ENCODE assay signal across 14 mouse cellular contexts in genomic region chr9:103594423-103595189, GRCm38 (mm10).
DNase-seq lines count a peak whose midpoint lies in the region; ATAC-seq and TF ChIP-seq lines count a peak whose summit lies in the region.
"Had no signal": no experiment of that assay in that cellular context is flagged by ENCODE, and none has a peak within 500 bp of the region (broad histone marks: within the 10 kb centered on the region; RNA-seq: fewer than 3 reads in every experiment).

No protein-coding gene starts in this region.

- H3K9ac ChIP-seq in hindbrain, embryonic 13.5 days: no peak overlapping the region
- no peak overlapping the region for H3K9ac ChIP-seq in midbrain, embryonic 14.5 days (replicated peaks; ENCODE audit: low read length)
- no peak overlapping the region for H3K9ac ChIP-seq in stomach, postnatal 0 days (ENCODE audit: low read length)
- H3K9ac ChIP-seq: embryonic facial prominence, embryonic 12.5 days; heart, embryonic 13.5 days; limb, embryonic 13.5 days had no signal

- H3K4me1 ChIP-seq in hindbrain, embryonic 13.5 days (replicated peaks): peaks cover 31% of the 10 kb centered on the region
- peaks cover 34% of the 10 kb centered on the region for H3K4me1 ChIP-seq in midbrain, embryonic 14.5 days (ENCODE audit: control insufficient read depth, insufficient read depth, low read length)
- H3K4me1 ChIP-seq in stomach, postnatal 0 days (replicated peaks; ENCODE audit: control insufficient read depth, insufficient read depth): no peaks in the 10 kb centered on the region
- H3K4me1 ChIP-seq: embryonic facial prominence, embryonic 12.5 days; limb, embryonic 13.5 days had no signal

- TF ChIP-seq EP300 in stomach, postnatal 0 days (optimal IDR thresholded peaks at IDR 0.05): no peak

- no peaks in the 10 kb centered on the region for H3K27me3 ChIP-seq in hindbrain, embryonic 13.5 days
- H3K27me3 ChIP-seq in midbrain, embryonic 14.5 days (ENCODE audit: control insufficient read depth, insufficient read depth, low read length): no peaks in the 10 kb centered on the region
- H3K27me3 ChIP-seq in stomach, postnatal 0 days (ENCODE audit: control insufficient read depth, insufficient read depth, low read length): no peaks in the 10 kb centered on the region
- H3K27me3 ChIP-seq: embryonic facial prominence, embryonic 12.5 days; heart, embryonic 13.5 days; limb, embryonic 13.5 days had no signal

- WGBS in hindbrain, embryonic 13.5 days: 76% methylated on average over 7 of the region's 7 CpGs
- WGBS in midbrain, embryonic 14.5 days: 75% methylated on average over 7 of the region's 7 CpGs
- WGBS in stomach, postnatal 0 days: 73% methylated on average over 7 of the region's 7 CpGs

- H3K9me3 ChIP-seq in hindbrain, embryonic 13.5 days: no peaks in the 10 kb centered on the region
- no peaks in the 10 kb centered on the region for H3K9me3 ChIP-seq in midbrain, embryonic 14.5 days (ENCODE audit: control insufficient read depth, low read length)
- H3K9me3 ChIP-seq in stomach, postnatal 0 days (ENCODE audit: control insufficient read depth, low read length): no peaks in the 10 kb centered on the region
- H3K9me3 ChIP-seq: embryonic facial prominence, embryonic 12.5 days; heart, embryonic 13.5 days; limb, embryonic 13.5 days had no signal

- peak; percentile 61 for DNase-seq in brain, adult 2 months (ENCODE audit: low read depth, low spot score)
- peak; percentile 31 for DNase-seq in brain, embryonic 14.5 days (ENCODE audit: low read depth)
- no peak for DNase-seq in midbrain, embryonic 14.5 days
- DNase-seq in stomach, postnatal 0 days (ENCODE audit: low spot score): no peak
- no peak for DNase-seq in adrenal gland, adult 2 months
- no peak for DNase-seq in right cerebral cortex, postnatal 10 days (ENCODE audit: low spot score in 2 of 2)
- DNase-seq: gastrocnemius, postnatal 25 days; kidney, adult 9 months; lung, postnatal 4 days; thymus, postnatal 25 days had no signal

- peak overlapping the region; percentile 86 for H3K27ac ChIP-seq in hindbrain, embryonic 13.5 days
- peak overlapping the region; percentile 86 for H3K27ac ChIP-seq in midbrain, embryonic 14.5 days (replicated peaks; ENCODE audit: low read depth, low read length)
- no peak overlapping the region for H3K27ac ChIP-seq in stomach, postnatal 0 days (replicated peaks)
- H3K27ac ChIP-seq: embryonic facial prominence, embryonic 12.5 days; limb, embryonic 13.5 days had no signal

- TF ChIP-seq POLR2A in brain, embryonic 14.5 days (IDR thresholded peaks at IDR 0.05; ENCODE audit: borderline replicate concordance, extremely low read depth, insufficient read depth, insufficient read length, poor library complexity, severe bottlenecking): no peak

- no peaks in the 10 kb centered on the region for H3K36me3 ChIP-seq in hindbrain, embryonic 13.5 days
- H3K36me3 ChIP-seq in midbrain, embryonic 14.5 days (ENCODE audit: control insufficient read depth, insufficient read depth, low read length): no peaks in the 10 kb centered on the region
- H3K36me3 ChIP-seq in stomach, postnatal 0 days (ENCODE audit: control insufficient read depth, insufficient read depth, low read length): no peaks in the 10 kb centered on the region
- H3K36me3 ChIP-seq: embryonic facial prominence, embryonic 12.5 days; limb, embryonic 13.5 days had no signal

- H3K4me3 ChIP-seq in hindbrain, embryonic 13.5 days: no peak overlapping the region
- H3K4me3 ChIP-seq in midbrain, embryonic 14.5 days (replicated peaks; ENCODE audit: low read depth, low read length): no peak overlapping the region
- H3K4me3 ChIP-seq in stomach, postnatal 0 days (ENCODE audit: low read depth, low read length): no peak overlapping the region
- H3K4me3 ChIP-seq: embryonic facial prominence, embryonic 12.5 days; heart, embryonic 13.5 days; limb, embryonic 13.5 days had no signal

- ATAC-seq in hindbrain, embryonic 13.5 days (ENCODE audit: low FRiP score): peak; percentile 39; the same call in 1 of the 2 replicates
- no peak for ATAC-seq in midbrain, embryonic 14.5 days (ENCODE audit: low FRiP score, low TSS enrichment)
- no peak for ATAC-seq in stomach, postnatal 0 days (ENCODE audit: low FRiP score, low TSS enrichment)

- no peak for TF ChIP-seq CTCF in brain, embryonic 14.5 days (IDR thresholded peaks at IDR 0.05; ENCODE audit: borderline replicate concordance, extremely low read depth, insufficient read depth, insufficient read length)
- TF ChIP-seq CTCF in stomach, postnatal 0 days (IDR thresholded peaks at IDR 0.05; ENCODE audit: low read depth): no peak

- H3K4me2 ChIP-seq in hindbrain, embryonic 13.5 days: 0 out of 2 replicates have a peak overlapping the region, but pooled peaks have one; percentile 17
- H3K4me2 ChIP-seq in midbrain, embryonic 14.5 days (ENCODE audit: low read length): 0 out of 2 replicates have a peak overlapping the region, but pooled peaks have one; percentile 9
- no peak overlapping the region for H3K4me2 ChIP-seq in stomach, postnatal 0 days (replicated peaks; ENCODE audit: low read depth)
- H3K4me2 ChIP-seq: embryonic facial prominence, embryonic 12.5 days; heart, embryonic 13.5 days; limb, embryonic 13.5 days had no signal

Comparison
In these comparisons a context has a peak if more than half of its experiments do, and no peak if none do; other contexts are left out.
1. DNase-seq: peak in brain, adult 2 months (single experiment) and brain, embryonic 14.5 days (single experiment); none in midbrain, embryonic 14.5 days (single experiment), stomach, postnatal 0 days (single experiment), adrenal gland, adult 2 months (single experiment) and right cerebral cortex, postnatal 10 days (0 of 2).